ENCODE assay signal across 25 mouse cellular contexts in the genomic region with DNA sequence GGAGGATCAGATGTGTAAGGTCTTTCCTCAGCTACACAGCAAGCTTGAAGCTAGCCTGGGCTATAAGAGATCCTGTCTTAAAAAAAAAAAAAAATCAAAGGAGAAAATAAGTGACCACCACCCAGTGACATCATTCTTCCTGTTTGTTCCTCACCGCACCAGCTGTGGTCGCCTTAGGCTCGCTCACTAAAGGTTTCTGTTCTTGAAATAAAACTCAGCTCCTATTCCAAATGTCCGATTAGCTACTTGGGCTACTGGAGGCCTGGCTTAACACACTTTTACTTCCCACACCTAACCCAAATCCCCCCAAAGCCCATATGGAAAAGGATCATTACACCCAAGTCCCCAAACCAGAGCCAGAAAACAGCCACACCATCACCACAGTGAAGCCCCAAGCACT. TPM values are rescaled to one million over a fixed set of nuclear protein-coding genes. Genes with fewer than 3 reads are reported as not detected.
DNase-seq lines count a peak whose midpoint lies in the region; ATAC-seq and TF ChIP-seq lines count a peak whose summit lies in the region.
"Had no signal": no experiment of that assay in that cellular context is flagged by ENCODE, and none has a peak within 500 bp of the region (broad histone marks: within the 10 kb centered on the region; RNA-seq: fewer than 3 reads in every experiment).

No protein-coding gene starts in this region.

- no peak for TF ChIP-seq CTCF in gastrocnemius, adult 2 months (IDR thresholded peaks at IDR 0.05)
- no peak for TF ChIP-seq CTCF in spleen, adult 2 months (IDR thresholded peaks at IDR 0.05; ENCODE audit: extremely low read depth, insufficient read depth, insufficient read length, insufficient replicate concordance)
- no peak for TF ChIP-seq CTCF in small intestine, adult 2 months (IDR thresholded peaks at IDR 0.05; ENCODE audit: extremely low read depth, insufficient read length, insufficient replicate concordance, low read depth, low read length)

- H3K27ac ChIP-seq in gastrocnemius, adult 2 months, result peak overlapping the region; percentile 63
- peak overlapping the region; percentile 94 for H3K27ac ChIP-seq in spleen, adult 2 months (ENCODE audit: insufficient read depth, low read length)
- peak overlapping the region; percentile 51; the same call in 1 of the 2 replicates for H3K27ac ChIP-seq in small intestine, adult 2 months (ENCODE audit: insufficient read depth, low read depth, low read length)
- H3K27ac ChIP-seq in forebrain, embryonic 11.5 days (ENCODE audit: low read depth, low read length), result no peak overlapping the region
- H3K27ac ChIP-seq: forebrain, embryonic 10.5 days; hindbrain, embryonic 12.5 days; kidney, postnatal 0 days; liver, embryonic 14.5 days; midbrain, embryonic 10.5 days had no signal

- no peak overlapping the region for H3K4me3 ChIP-seq in gastrocnemius, adult 2 months
- no peak overlapping the region for H3K4me3 ChIP-seq in spleen, adult 2 months (ENCODE audit: extremely low read depth, insufficient read depth, insufficient read length)
- no peak overlapping the region for H3K4me3 ChIP-seq in small intestine, adult 2 months (ENCODE audit: low read depth, low read length)
- no peak overlapping the region for H3K4me3 ChIP-seq in forebrain, embryonic 11.5 days (ENCODE audit: low read depth, low read length)
- H3K4me3 ChIP-seq: forebrain, embryonic 10.5 days; hindbrain, embryonic 12.5 days; midbrain, embryonic 10.5 days had no signal

- H3K9ac ChIP-seq in forebrain, embryonic 11.5 days (ENCODE audit: low read length), result no peak overlapping the region
- H3K9ac ChIP-seq: hindbrain, embryonic 12.5 days; liver, embryonic 14.5 days had no signal

- no peaks in the 10 kb centered on the region for H3K9me3 ChIP-seq in forebrain, embryonic 11.5 days (ENCODE audit: control insufficient read depth, low read length)
- H3K9me3 ChIP-seq: forebrain, embryonic 10.5 days; hindbrain, embryonic 12.5 days; midbrain, embryonic 10.5 days had no signal

- intact Hi-C loops in gastrocnemius, adult 2 months (cut with DNase I), result no loop called here
- intact Hi-C loops in gastrocnemius, postnatal 36 days (cut with DNase I), result loop anchor here (5.0 to 10.0 kb wide), 2 partner anchors 46 to 187 kb away; a partner anchor contains a TSS

- peak; percentile 27; the same call in 1 of the 2 replicates for ATAC-seq in megakaryocyte, adult 5-6 weeks (ENCODE audit: poor library complexity, severe bottlenecking)
- no peak for ATAC-seq in forebrain, embryonic 11.5 days (replicated peaks; ENCODE audit: low FRiP score)
- ATAC-seq: lung, postnatal 0 days had no signal

- H3K4me2 ChIP-seq in forebrain, embryonic 11.5 days (ENCODE audit: low read depth, low read length, severe bottlenecking), result no peak overlapping the region
- H3K4me2 ChIP-seq: hindbrain, embryonic 12.5 days had no signal

- H3K4me1 ChIP-seq in spleen, adult 2 months (ENCODE audit: control insufficient read depth, insufficient read depth, insufficient read length), result peaks cover 18% of the 10 kb centered on the region; the same call in 1 of the 2 replicates
- peaks cover 2% of the 10 kb centered on the region; the same call in 1 of the 2 replicates for H3K4me1 ChIP-seq in small intestine, adult 2 months (ENCODE audit: control insufficient read depth, insufficient read depth, insufficient read length, low read length)
- H3K4me1 ChIP-seq in forebrain, embryonic 11.5 days (replicated peaks; ENCODE audit: control insufficient read depth, insufficient read depth, low read length), result peaks cover 7% of the 10 kb centered on the region; the same call in 1 of the 2 replicates

- no peak for TF ChIP-seq POLR2A in spleen, adult 2 months (IDR thresholded peaks at IDR 0.05; ENCODE audit: low read depth, low read length)
- TF ChIP-seq POLR2A in small intestine, adult 2 months (IDR thresholded peaks at IDR 0.05; ENCODE audit: low read depth, low read length), result no peak

- WGBS in spleen, adult 2 months, result 16% methylated on average over 4 of the region's 4 CpGs
- 79% methylated on average over 4 of the region's 4 CpGs for WGBS in small intestine, adult 2 months
- 84% methylated on average over 4 of the region's 4 CpGs for WGBS in forebrain, embryonic 11.5 days

- H3K36me3 ChIP-seq in spleen, adult 2 months (ENCODE audit: control insufficient read depth, insufficient read depth, low read length), result peaks cover 4% of the 10 kb centered on the region; the same call in 1 of the 2 replicates
- peaks cover 6% of the 10 kb centered on the region; the same call in 1 of the 2 replicates for H3K36me3 ChIP-seq in small intestine, adult 2 months (ENCODE audit: control insufficient read depth, insufficient read depth, low read length)
- H3K36me3 ChIP-seq in forebrain, embryonic 11.5 days (ENCODE audit: control insufficient read depth, insufficient read depth, low read length), result peaks cover 7% of the 10 kb centered on the region

- DNase-seq in gastrocnemius, adult 2 months, result no peak
- no peak for DNase-seq in gastrocnemius, postnatal 36 days
- DNase-seq in spleen, adult 2 months (ENCODE audit: low read depth in 1 of 2, low spot score in 2 of 2), result peak in 1 of 2 experiments; percentile 64
- DNase-seq in spleen, postnatal 4 days (ENCODE audit: low spot score in 2 of 2), result no peak
- no peak for DNase-seq in embryo, embryonic 10 days (ENCODE audit: low spot score)
- DNase-seq in forebrain, embryonic 11.5 days (ENCODE audit: low spot score), result no peak
- DNase-seq: adrenal gland, postnatal 10 days; cerebellum, adult 11-12 months; cerebellum, postnatal 25 days; kidney, adult 18-20 months; layer of hippocampus, postnatal 36 days; retina, postnatal 1 day; right cerebral cortex, postnatal 4 days had no signal

- no peaks in the 10 kb centered on the region for H3K27me3 ChIP-seq in spleen, adult 2 months (ENCODE audit: control insufficient read depth, insufficient read depth, low read length)
- no peaks in the 10 kb centered on the region for H3K27me3 ChIP-seq in small intestine, adult 2 months (ENCODE audit: control insufficient read depth, insufficient read depth, low read length)
- no peaks in the 10 kb centered on the region for H3K27me3 ChIP-seq in forebrain, embryonic 11.5 days (ENCODE audit: control insufficient read depth, insufficient read depth, low read length)
- H3K27me3 ChIP-seq: hindbrain, embryonic 12.5 days had no signal

RNA-seq across cellular contexts. Expression of a gene that starts 2.7 kb away (rescaled TPM):
- total RNA-seq in gastrocnemius, adult 2 months (2021), result 10 to 100 TPM; 26.0 to 34.8 TPM
- 10 to 100 TPM; 20.3 to 26.3 TPM for total RNA-seq in gastrocnemius, postnatal 36 days (2021)
- 17.0 and 18.4 TPM in 2 replicates for polyA plus RNA-seq in spleen, adult 2 months (2012; rRNA removed)
- total RNA-seq in megakaryocyte, adult 5-6 weeks (2015), result 9.6 and 13.6 TPM in 2 replicates
- total RNA-seq in megakaryocyte, adult 5-6 weeks (2017), result 14.2 and 25.0 TPM in 2 replicates
- polyA plus RNA-seq in small intestine, adult 2 months (2012; rRNA removed), result 18.1 and 20.9 TPM in 2 replicates
- 42.6 and 50.4 TPM in 2 replicates for polyA plus RNA-seq in forebrain, embryonic 11.5 days (2014; fragmentation: Nextera tagmentation; extraction: Ambion mirVana)

RNA-seq across cellular contexts. Expression of a gene that starts 7.7 kb away (rescaled TPM):
- 1 to 10 TPM; 1.2 to 3.2 TPM for total RNA-seq in gastrocnemius, adult 2 months (2021)
- total RNA-seq in gastrocnemius, postnatal 36 days (2021), result 1 to 10 TPM in 1 of 2 experiments, under 1 TPM in 1; 0.74 to 1.3 TPM
- polyA plus RNA-seq in spleen, adult 2 months (2012; rRNA removed), result 3.6 and 4.9 TPM in 2 replicates
- not detected in 2 replicates for total RNA-seq in megakaryocyte, adult 5-6 weeks (2015)
- total RNA-seq in megakaryocyte, adult 5-6 weeks (2017), result not detected in 2 replicates
- 1.7 and 1.8 TPM in 2 replicates for polyA plus RNA-seq in small intestine, adult 2 months (2012; rRNA removed)
- polyA plus RNA-seq in forebrain, embryonic 11.5 days (2014; fragmentation: Nextera tagmentation; extraction: Ambion mirVana), result 58.4 and 62.8 TPM in 2 replicates

RNA-seq across cellular contexts. Expression of a gene that starts 9.0 kb away (rescaled TPM):
- total RNA-seq in gastrocnemius, adult 2 months (2021), result not detected
- total RNA-seq in gastrocnemius, postnatal 36 days (2021), result not detected
- polyA plus RNA-seq in spleen, adult 2 months (2012; rRNA removed), result 0.08 TPM in 1 of 2 replicates, not detected in the other
- not detected in 2 replicates for total RNA-seq in megakaryocyte, adult 5-6 weeks (2015)
- not detected in 2 replicates for total RNA-seq in megakaryocyte, adult 5-6 weeks (2017)
- polyA plus RNA-seq in small intestine, adult 2 months (2012; rRNA removed), result 0.05 TPM in 1 of 2 replicates, not detected in the other
- polyA plus RNA-seq in forebrain, embryonic 11.5 days (2014; fragmentation: Nextera tagmentation; extraction: Ambion mirVana), result 0.13 TPM in 1 of 2 replicates, not detected in the other
- total RNA-seq: layer of hippocampus, adult 18-20 months had no signal
- polyA plus RNA-seq: hindbrain, embryonic 12.5 days; kidney, postnatal 0 days; midbrain, embryonic 10.5 days had no signal

RNA-seq across cellular contexts. Expression of a gene that starts 36.7 kb away (rescaled TPM):
- total RNA-seq in gastrocnemius, adult 2 months (2021), result 1 to 10 TPM; 1.5 to 2.0 TPM
- 1 to 10 TPM in 1 of 2 experiments, under 1 TPM in 1; 0.81 to 1.6 TPM for total RNA-seq in gastrocnemius, postnatal 36 days (2021)
- 25.0 and 37.0 TPM in 2 replicates for polyA plus RNA-seq in spleen, adult 2 months (2012; rRNA removed)
- total RNA-seq in megakaryocyte, adult 5-6 weeks (2015), result 5.1 and 5.4 TPM in 2 replicates
- total RNA-seq in megakaryocyte, adult 5-6 weeks (2017), result 3.6 and 6.7 TPM in 2 replicates
- polyA plus RNA-seq in small intestine, adult 2 months (2012; rRNA removed), result 122 and 205 TPM in 2 replicates
- polyA plus RNA-seq in forebrain, embryonic 11.5 days (2014; fragmentation: Nextera tagmentation; extraction: Ambion mirVana), result 5.0 and 5.1 TPM in 2 replicates

RNA-seq across cellular contexts. Expression of a gene that starts 47.2 kb away (rescaled TPM):
- total RNA-seq in gastrocnemius, adult 2 months (2021), result not detected
- total RNA-seq in gastrocnemius, postnatal 36 days (2021), result not detected
- 0.27 and 0.29 TPM in 2 replicates for polyA plus RNA-seq in spleen, adult 2 months (2012; rRNA removed)
- not detected in 2 replicates for total RNA-seq in megakaryocyte, adult 5-6 weeks (2015)
- total RNA-seq in megakaryocyte, adult 5-6 weeks (2017), result not detected in 2 replicates
- 0.82 TPM in 1 of 2 replicates, not detected in the other for polyA plus RNA-seq in small intestine, adult 2 months (2012; rRNA removed)
- 0.92 TPM in 1 of 2 replicates, not detected in the other for polyA plus RNA-seq in forebrain, embryonic 11.5 days (2014; fragmentation: Nextera tagmentation; extraction: Ambion mirVana)
- total RNA-seq: gastrocnemius, postnatal 10 days; layer of hippocampus, adult 18-20 months; layer of hippocampus, postnatal 36 days; left cerebral cortex, postnatal 14 days had no signal
- polyA plus RNA-seq: limb, embryonic 14.5 days had no signal
